Mouse (Mus musculus) yolk sac, embryonic 10.5 days (tissue): ENCODE measurements at regions not wholly inside any gene's neighbourhood (a gene's known extent, or its start where the extent isn't known, plus 50 kb on each side); places are given as distances from the start of the nearest gene placed in this dataset.
"Not testable (repeated sequence)": the region's sequence is repeated elsewhere in the genome, so short reads cannot be mapped to it uniquely, and the experiment has no call there.

Experiments used
- DNase-seq: peaks from one replicate; pipeline ENCODE4 v3.0.0-alpha.2; 2017; ENCODE audit warnings: low spot score

DNA sequence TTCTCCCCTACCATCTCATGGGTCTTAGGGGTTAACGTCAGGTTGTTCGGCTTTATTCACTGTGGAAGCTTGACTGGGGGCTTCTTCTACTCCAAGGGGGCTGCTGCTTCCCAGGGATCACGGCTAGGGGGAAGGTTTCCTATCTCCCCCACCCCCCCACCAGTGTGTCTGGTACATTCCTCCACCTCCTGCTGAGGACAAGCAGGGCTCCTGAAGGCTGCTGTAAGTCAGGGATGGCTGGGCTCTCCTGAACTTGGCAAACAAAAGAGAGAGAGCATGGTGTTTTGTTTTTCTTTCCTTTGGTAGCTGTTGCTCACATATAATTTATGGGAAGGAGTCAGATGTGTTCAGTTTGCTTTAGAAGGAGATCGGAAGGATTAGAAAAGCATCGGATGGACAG, 54.7 kb upstream of the Commd3 start:
- no peak for DNase-seq

DNA sequence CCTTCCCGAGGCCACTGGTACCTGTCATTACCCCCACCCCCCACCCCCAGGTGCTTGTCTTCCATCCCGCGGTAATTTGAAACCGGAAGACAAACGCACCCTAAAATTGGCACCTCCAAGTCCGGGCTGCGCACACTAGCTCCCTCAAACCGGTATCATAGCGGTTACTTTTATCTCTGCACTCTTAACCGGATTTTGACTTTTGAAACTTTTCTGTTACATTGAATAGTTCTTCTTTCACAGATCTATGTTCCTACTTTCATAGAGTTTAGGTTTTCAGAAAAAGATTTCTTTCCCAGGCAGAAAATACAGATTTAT, 62.4 kb upstream of the Commd3 start:
- DNase-seq: no peak

DNA sequence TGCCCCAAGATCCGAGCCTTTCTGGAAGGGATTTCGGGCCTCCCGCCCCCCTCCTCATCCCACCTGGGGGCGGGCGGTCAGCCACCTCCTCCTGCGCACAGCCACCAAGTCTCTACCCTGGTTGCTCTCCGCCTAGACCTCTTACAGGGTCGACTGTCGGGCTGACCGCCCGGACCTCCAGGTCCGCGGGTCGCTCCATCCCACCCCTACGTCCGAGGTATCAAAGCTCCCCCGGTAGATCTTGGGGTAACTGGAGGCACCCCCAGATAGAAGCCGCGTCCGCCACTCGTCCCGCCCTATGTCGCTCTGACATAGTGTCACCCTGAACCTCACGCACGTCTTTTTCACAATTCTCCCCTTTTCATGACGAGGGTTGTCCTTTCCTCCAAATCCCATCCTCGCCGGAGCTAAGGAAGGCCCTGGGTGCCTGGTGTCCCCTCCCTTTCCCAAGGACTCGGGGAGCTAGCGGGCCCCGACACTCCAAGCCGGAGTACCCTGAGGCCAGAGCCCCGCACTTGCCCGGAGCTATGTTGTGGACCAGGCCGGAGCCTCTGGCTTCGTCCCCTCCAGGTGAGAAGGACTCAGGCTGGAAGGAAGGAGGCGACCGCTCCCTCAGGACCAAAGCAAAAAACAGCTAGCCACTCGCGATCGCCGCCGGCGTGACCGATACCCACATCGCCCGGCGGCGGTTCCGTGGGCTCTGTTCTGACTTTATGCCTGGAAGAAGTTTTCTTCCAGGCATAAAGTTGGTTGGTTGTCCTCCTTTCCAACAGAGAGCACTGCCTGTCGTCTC, 62.9 kb upstream of the Commd3 start:
- DNase-seq: no peak

DNA sequence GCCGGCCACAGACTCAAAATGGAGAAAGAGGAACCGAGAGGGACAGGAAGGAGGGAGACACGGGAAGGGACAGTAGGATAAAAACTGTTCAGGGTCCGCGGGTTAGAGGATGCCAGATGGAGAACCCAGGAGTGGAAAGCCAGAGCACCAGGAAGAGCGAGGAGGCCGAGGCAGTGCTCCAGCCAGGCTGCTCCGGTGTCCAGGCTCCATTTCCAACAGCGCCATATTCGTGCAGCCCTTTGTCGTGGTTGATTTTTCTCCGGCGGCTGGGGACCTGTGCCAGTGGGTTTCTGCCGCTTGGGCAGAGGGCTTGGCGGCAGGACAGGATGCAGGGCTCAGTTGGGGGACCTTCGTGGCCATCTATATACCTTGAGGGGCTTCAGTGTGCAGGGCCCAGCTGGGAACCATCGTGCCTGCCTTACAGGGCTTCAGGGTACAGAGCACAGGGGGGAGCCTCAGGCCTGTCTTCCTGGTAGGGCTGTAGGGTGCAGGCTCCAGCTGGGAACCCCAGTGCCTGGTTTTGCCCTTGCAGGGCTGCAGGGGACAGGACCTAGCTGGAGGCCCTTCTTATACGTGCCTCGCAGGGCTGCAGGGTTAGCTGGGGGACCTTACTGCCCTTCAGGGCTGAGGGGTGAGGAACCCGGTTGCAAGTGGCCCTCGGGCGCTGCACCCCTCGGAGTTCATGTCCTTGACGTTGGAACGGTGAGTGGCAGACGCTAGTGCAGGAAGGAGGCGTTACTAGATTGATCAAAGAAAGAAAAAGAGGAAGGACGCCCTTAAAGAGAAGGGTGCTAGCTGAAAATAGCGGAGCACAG, 63.7 kb upstream of the Commd3 start:
- peak; percentile 22 for DNase-seq

DNA sequence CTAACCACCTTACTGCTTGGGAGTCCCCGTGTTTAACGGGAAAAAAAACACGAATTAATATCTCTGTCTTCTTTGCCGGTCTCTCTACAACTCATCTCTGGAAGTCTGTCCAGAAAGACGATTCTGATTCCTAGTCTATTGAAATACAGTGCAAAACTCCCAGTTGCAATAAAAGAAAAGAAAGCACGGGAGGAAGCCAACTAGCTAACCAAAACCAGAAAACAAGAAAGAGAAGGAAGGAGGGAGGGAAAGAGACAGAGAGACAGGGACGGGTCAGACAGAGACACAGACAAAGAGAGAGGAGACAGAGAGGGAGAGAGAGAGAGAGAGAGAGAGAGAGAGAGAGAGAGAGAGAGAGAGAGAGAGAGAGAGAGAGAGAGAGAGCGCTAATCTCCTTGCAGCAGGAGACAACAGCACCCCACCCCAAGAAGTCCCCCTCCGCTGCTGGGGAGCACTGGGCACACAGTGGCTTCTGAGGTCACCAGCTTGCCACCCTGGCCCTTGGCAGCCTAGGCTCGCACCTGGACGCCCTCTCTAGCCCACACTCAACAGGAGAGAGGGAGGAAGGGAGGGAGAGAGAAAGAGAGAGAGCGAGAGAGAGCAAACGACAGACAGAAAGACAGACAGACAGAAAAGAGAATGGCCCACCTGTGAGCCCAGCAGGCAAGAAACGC, 64.5 kb upstream of the Commd3 start:
- DNase-seq: peak; percentile 6

DNA sequence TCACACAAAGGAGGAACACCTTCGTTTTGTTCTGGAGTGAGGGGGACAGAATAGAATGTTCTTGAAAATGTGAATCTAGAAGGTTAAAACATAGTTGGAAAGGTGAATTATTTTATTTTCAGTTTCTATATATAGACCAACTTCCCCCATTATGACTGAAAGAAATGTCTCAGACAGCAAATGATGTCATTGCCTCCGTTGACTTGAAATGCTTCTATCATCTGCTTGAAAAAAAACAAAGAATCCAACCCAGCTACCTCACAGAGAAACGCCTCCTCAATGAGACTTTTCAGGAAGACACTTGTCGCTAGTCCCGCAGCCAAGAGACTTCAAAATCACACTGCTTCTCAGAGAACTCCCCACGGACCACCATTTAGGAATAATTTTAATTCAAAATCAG, 65.1 kb upstream of the Commd3 start:
- DNase-seq: no peak

DNA sequence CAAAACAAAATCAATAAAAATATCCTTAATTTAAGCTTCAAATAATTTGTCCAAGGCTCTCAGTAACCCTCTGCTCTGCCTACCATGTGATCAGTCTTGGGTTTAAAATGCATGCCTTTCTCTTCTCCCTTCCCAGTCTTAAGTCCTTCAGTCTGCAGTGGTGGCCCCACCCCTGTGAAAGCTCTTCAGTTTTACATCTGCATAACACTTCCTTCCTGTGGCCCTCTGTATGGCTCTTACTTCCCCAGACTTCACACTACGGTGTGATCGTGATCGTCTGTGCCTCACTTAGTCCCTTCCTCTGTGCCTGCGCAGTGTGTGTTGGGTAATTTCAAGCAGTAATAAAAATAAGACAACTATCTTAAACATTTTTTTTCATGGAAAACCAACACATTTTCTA, 80.0 kb upstream of the Commd3 start:
- no peak for DNase-seq

DNA sequence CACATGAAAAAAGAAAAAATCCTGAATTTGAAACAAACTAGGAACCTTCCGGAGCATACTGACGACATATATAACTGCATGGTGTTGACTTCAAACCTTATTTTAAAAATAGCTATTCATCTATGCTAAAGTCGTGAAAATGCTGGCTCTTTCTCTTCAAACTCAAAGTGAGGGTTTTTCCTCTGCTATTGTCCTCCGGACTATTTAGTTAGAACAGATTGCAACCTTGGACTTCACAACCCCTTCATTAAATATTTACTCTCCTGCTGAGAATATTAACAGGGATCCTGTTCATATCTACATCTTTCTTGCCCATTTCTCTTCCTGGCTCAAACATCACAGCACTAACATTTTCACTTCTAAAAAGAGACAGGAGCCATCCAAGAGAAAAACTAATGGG, 84.0 kb upstream of the Commd3 start:
- DNase-seq: no peak

DNA sequence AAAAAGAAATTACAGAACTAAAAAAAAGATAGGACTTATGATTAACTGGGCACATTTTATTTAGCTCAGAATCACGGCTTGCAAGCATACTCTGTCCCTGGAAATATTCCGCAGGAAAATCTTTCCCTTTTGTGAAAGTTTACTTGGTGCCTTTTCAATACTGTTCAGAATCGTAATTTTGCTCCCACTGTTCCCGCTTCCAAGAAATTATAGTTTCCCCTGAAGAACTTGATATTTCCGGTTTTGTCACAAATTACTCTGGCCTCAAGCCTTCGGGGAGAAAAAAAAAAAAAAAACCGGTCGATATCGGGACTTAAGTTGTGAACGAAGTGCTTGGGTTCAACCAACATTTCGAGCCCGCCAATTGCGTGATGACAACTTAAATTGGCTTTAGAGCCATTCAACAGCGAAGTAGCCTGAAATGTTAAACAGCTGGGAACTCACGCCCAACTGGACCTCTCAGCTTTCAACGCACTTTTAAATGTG, 84.4 kb upstream of the Commd3 start:
- DNase-seq: peak; percentile 15

DNA sequence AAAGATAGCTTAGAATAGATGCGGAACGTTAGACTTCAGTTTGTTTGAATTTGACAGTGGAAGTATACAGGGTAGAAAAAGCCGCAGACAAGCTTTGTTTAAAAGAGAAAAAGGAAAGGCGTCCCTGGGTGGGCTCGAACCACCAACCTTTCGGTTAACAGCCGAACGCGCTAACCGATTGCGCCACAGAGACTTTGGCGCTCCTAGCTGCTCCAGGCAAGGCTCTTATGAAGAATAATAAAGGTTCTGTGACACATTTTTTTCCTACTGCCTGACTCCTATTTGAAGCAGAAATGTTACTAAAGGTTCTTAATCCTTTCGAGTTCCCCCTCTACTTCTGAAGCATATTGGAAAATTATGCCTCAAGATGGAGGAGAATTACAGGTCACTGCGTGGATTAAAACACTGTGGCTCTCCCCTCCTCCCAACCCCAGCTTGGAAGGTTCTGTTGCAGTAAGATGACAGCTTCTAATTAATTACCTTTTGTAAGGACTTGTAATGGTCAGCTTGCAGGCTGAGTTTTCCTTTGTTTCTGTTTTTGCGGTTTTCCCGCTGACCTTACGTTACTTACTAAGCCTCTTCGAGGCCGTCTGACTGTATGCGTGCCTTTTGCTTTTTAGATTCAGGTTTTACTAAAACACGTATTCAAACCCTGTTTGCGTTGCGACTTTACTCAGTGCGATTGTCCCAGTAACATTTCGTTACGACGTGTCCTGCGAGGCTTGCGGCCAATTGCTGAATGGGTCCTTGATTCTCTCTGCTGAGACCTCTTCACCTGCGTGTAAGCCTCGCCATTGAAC, 85.1 kb upstream of the Commd3 start:
- peak; percentile 89 for DNase-seq

DNA sequence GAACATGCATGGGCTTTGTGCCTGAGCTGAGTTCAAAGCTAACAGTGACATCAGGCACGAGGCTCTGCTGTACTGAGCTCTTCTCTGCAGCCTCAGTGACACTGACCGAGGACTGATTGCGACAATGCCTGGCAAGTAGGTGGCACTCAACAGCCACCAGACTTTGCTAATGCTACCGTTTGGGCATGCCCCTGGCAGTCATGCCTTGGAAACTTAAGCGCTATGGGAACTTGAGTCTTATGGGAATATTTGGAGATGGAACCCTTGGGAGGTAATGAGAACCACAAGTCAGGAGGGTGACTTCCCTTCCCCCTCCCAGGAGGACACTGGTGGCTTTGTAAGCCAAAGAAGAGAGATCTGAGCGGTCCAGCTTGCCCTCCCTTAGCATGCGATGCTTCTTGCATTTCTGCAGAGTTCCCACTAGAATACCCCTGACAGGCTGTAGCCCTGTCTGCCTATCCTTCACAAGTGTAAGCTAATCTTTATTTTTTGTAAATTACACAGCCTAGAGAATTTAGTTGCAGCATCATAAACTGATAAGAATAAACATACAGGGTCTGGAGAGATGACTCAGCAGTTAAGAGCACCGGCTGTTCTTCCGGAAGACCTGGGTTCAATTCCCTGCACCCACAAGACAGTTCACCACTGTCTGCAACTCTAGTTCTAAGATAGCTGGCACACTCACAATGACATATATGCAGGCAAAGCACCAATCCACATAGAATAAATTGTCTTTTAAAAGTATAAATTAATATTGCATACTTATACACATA, 86.4 kb upstream of the Commd3 start:
- no peak for DNase-seq

DNA sequence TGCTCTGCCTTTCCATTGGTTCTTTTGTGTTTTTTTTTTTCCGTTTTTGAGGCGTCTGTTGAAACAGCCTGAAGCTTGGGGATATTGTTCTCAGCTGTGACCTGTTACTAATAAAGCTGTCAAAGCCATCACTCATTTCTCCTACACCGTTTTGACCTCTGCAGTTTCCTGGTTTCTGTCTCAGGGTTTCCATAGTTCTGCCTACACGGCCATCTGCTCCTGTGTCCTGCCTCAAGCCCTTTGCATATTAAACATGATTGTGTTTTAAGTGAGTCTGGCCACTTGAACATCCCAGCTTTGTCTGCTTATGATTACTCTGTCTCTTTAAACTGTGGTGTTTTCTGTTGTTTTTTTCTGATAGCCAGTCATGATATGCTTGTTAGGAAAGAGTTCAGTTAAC, 114.1 kb upstream of the Commd3 start:
- DNase-seq: no peak

DNA sequence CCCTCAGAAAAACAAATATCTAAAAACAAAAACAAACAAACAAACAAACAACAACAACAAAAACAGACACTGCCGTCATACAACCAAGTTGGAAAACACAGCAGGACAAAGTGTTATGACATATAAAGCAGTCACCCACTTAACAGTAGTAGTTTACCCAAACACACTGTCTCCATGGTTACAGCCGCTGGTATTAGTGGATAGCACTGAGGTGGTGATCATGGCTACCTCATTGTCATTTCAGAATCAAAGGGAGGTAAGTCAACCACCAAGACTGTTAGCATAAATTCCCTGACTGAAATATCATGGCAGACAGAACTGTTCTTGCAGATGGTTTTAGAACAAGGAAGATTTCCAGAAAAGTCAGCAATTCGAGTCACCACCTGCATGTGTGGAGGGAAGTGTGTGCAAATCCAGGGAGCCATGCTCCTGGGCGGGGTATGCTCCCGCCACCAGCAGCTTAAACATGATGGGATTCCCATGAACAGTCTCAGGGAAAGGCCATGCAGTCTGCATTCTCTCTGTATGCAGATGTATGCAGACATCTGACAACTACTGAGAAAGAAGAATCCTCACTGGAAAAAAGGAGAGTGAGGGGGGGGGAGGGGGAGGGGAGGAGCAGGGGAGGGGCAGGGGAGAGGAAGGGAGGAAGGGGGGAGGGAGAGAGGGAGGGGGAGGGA, 124.1 kb upstream of the Commd3 start:
- DNase-seq: no peak

DNA sequence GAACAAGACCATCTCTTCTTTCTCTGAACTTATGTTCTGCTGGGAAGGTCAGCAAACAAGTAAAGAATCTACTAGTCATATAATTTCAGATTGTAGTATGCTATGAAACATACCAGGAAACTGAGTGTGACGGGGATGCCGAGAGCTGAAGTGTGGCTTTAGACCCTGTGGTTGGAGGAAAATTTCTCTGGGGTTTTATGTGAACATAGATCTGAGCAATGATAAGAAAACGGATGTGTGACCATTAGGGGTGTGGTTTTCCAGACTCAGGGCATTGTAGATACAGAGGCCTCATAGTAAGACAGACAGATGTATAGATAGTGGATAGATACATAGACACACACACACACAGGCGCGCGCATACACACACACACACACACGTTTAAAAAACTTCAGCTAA, 131.8 kb upstream of the Dnajc1 start:
- no peak for DNase-seq

DNA sequence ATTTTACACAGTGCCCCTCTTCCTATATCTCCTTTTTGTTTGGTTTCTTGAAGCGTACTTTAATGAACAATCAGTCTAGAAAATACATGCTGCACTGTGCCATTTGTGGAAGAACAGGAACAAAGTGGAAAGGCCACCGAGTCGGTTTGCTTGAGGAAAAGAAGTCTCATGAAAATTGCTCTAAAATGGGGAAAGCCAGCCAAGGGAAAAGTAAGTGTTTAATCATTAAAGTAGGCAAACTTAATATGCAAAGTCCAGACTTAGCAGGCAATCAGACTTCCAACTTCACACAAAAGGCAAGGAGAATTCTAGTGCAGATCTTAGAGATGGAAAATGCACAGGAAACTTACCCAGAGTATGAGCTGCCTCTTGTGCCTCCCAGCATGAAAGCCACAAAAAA, 131.3 kb upstream of the Dnajc1 start:
- DNase-seq: no peak

DNA sequence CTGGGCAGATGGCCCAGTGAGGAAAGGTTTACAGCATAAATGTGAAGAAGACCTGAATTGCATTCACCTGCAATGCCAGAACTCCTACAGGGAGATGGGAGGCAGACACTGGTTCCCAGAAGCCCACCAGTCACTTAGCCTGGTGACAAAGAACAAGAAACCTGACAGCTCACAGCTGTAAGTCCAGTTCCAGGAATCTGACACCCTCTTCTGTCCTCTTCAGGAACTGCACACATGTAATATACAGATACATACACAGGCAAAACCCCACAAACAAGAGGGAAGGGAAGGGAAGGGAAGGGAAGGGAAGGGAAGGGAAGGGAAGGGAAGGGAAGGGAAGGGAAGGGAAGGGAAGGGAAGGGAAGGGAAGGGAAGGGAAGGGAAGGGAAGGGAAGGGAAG, 120.8 kb upstream of the Dnajc1 start:
- DNase-seq: no peak

DNA sequence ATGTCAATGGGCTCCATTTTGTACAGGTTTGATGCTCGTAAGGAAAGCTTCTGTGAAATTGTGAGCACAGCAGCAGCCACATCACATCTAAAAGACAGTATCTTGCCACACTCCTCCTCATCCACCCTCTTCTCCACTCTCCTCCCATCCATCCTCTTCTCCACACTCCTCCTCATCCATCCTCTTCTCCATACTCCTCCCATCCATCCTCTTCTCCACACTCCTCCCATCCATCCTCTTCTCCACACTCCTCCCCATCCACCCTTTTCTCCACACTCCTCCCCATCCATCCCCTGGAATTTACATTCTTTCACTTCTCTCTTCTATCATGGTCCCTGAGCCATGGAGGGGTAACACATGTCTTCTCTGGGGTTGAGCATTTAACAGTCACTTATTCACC, 116.7 kb upstream of the Dnajc1 start:
- DNase-seq: no peak

DNA sequence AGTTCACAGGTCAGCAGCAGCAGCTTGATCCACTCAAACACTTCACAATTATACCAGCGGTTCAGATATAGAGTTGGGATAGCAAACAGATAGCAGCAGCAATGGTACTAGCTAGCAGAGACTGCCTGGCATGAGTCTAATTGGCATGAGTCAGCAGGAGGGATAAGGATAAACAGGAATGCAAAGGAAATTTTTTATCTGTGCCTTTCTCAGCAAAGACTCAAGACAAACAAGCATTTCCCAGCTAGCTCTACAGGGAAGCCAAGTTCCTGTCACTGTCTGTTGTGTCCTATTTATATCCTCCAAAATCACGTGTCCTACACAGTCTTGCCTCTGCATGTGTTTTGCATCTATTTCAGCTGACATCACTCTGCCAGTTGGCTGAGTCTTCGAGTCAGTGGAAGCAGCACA, 80.7 kb upstream of the Dnajc1 start:
- DNase-seq: no peak

DNA sequence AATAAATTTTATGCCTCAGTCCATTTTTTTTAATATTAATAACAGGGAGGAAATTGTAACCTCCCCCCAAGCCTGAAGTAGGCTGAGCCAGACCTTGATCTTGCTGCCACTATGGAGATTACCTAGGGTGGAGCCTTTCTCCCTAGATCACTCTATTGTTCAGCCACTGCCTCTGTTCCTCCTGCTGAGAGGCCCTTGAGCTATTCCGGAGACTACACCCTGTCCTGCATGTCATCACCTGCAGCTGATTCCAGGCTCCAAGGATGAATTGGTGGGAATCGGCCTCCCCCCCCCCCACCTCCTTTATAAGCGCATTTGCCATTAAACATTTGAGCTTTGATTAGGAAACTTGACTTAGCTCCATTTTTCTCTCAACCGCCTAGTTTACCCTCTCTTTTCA, 68.3 kb upstream of the Dnajc1 start:
- DNase-seq: no peak

DNA sequence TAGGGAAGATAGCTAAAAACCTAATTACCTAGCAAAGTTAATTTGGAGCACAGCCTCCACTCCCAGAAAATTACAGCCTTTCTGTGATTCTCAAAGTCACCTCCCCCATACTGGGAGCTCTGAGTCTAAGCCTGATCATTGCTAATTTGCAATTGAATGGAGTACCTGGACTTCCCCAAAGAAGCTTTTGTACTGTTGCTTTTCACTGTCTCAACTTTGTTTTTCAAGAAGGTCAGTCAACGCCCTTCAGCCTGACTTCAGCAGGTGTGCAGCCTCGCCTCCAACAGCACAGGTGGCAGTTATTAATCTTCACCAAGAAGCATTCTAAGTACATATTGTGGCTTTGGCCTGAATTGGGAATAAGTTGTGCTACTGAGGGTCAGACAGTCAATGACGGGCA, 67.7 kb upstream of the Dnajc1 start:
- not testable (repeated sequence) for DNase-seq

DNA sequence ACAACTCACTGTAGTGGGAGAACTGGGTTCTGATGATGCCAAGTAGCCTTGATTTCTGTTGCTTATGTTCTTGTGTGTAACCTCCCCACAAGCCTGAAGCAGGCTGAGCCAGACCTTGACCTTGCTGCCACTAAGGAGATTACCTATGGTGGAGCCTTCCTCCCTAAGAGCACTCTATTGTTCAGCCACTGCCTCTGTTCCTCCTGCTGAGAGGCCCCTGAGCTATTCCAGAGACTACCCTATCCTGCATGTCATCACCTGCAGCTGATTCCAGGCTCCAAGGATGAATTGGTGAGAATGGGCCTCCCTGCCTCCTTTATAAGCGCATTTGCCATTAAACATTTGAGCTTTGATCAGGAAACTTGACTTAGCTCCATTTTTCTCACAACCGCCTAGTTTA, 60.8 kb upstream of the Dnajc1 start:
- not testable (repeated sequence) for DNase-seq
